Mouse (Mus musculus) spleen, adult 18-20 months (tissue): ENCODE measurements around the gene Lrrc7.
A peak's percentile ranks its signal among the peaks of the same experiment; 100 is the strongest.
"Not testable (repeated sequence)": the region's sequence is repeated elsewhere in the genome, so short reads cannot be mapped to it uniquely, and the experiment has no call there.

ENCODE experiments used
- DNase-seq, 2 experiments: peaks; one replicate each; pipeline ENCODE4 v3.0.0; 2022; ENCODE audit warnings: mixed read lengths in 2 of 2

Gene Lrrc7

DNA sequence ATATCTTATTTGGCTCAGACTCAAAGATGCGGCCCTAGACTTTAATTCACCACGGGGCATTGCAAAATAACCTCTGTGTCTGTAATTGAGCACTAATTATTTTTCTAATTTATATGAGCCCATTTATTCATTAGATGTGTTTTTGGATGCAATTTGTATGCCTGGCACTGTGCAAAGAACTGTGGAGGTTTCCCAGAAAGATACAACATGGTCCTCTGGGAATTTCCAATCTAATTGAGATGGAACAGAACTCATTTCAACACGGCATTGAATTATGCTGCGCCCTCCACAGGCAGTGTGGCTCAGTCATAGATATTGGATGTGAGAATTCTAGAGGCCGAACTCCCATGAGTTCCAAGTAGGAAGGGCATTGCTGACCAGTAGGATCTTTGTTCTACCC is 397.6 kb downstream of the Lrrc7 start:
- no peak for DNase-seq

DNA sequence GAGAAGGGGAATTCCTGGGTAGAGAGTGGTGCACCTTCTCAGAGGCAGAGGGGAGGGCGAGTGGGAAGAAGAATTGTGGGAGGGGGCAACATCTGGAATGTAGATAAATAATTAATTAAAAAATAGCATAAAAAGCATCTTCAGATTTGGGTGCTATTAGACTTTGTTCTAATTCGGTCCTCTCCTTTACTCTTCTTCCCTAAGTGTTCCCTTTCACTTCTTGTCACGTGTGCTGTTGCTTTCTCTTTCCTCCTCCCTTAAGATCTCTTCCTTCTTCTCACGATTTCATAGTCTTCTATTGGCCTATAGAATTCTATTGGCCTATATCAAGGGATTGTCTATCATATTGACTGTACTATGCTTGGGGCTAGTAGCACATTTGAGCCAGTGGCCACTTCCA is 398.9 kb downstream of the Lrrc7 start:
- DNase-seq: no peak

DNA sequence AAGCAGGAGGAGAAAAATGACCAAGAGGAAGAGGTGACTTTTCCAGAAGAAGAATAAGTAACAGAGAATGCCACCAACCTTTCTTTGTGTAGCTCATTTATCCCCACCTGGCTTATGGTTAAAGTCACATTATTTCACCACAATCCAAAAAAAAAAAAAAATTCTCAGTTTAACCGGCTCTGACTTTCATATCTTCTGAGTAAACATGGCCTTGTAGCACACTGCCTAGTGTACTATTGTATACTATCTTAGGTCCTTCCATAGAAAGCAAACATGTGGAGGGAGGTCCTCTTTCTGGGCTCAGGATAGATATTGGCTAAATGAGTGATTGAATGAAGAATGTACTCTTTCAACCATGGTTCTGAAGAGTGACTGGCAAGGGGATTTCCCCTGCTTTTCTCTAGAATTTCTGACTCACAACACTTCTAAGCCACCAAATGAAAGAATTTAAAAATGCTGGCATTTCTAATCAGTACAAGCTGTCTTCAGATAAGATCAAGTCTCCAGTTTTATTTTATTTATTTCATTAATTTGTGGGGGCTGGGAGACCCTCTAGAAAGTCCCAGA is 400.0 kb downstream of the Lrrc7 start:
- DNase-seq: no peak

DNA sequence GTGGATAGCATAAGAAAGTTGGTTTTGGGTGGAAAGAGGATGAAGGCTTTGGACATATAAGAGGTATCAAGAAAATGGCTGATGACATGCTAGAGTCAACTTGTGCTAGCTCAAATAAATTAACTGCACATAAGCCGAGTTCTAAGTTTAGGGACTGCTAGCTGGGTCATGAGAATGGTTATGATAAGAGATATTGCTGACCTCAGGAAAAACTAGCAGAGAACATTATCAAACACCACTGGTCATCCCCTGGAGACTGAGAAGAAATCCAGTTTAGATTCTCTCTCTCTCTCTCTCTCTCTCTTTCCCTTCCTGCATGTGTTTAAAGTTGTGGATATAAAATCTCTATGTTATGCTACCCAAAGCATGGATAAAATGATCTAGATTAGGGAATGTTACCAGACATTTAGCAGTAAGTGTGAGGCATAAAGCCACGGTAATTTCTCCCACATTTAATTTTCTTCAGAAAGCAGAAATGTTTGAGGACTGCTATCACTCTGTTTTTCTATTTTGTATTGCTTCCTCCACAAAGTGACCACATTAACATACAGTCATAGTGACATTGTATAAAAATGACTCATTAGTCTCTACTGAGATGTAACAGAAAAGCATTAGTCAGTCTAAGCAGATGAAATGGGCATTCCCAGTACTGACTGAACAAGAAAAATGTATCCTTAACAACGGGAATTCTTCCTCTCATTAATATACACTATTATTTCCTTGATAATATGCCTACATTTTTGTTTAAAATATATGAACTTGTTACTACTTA is 406.3 kb downstream of the Lrrc7 start:
- no peak for DNase-seq

- no peak for DNase-seq
Measured at GRCm38 (mm10) chr3:158154134-158154533, 407.9 kb downstream of the Lrrc7 start.

GRCm38 (mm10) chr3:158148998-158149397 is 413.0 kb downstream of the Lrrc7 start:
- DNase-seq: no peak

DNA sequence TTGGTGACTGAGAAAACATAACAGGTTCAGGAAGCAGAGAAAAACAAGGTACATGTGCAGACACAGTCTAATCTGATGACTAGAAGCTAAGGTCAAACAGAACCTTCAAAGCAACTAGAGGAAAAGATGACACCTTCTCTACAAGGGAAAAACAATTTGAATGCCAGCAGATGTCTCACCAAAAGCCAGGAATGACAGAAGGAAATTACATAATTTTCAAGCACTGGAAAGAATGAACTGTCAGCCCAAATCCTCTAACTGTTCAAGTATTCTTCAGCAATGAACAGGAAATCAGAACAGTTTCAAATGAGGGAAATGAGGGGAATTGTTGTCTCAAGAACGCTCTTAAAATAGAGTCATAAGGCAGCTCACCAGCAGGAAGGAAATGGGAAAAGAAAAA is 421.4 kb downstream of the Lrrc7 start:
- DNase-seq: no peak

DNA sequence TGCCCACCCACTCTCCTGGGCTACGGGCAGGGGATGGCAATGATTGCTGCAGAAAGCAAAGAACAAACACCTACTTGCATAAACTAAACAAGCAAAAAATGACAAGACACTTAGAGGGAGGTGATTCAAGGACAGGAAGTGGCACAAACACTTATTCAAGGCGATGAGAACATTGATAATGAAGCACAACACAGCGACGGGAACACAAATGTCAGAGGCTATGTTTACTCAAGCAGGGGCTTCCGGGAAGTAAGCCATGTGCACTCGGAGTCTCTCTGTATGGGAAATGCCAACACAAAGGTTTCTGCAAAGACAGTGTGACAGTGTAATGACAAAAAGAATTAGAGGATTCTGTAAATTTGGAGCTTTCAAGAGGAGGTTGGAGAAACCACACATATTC is 424.2 kb downstream of the Lrrc7 start:
- no peak for DNase-seq

DNA sequence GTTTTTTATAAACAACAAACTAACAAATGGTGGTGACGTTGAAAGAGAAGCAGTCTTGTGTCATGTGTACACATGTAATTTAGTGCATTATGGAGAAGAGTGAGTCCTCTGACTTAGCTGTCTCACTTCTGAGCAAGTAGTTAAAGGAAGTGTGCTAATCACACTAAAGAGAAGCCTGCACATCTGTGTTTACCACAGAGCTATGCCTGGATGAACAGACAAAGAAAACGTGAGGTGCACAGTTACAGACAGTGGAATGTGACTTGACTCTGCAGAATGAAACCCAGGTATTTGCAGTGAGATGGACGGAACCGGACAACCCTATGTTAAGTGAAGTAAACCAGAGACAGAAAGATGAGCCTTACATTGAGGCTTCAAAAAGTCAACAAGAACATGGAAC is 430.3 kb downstream of the Lrrc7 start:
- no peak for DNase-seq

DNA sequence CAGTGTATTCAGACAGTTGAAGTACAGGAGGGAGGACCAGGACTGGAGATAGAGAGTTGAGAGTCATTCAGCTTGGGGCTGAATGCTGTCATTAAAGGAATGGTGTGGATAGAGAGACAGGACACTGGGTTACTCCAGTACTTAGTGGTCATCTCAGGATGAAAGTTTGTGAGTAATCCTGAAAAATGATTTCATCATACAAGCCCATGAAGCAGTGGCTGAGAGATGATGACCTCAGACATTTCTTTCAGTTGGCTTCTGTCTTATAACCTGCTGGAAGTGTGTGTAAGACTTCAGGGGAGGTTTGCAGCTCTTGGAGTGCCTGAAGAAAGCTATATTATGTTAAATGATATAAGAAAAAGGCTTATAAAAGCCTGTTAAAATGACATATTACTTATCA is 430.8 kb downstream of the Lrrc7 start:
- DNase-seq: no peak

- no peak for DNase-seq
Measured at GRCm38 (mm10) chr3:158122899-158123298, 439.1 kb downstream of the Lrrc7 start.

- no peak for DNase-seq
Measured at GRCm38 (mm10) chr3:158105260-158105659, 456.8 kb downstream of the Lrrc7 start.

- DNase-seq: no peak
Measured at GRCm38 (mm10) chr3:158103467-158103866, 458.6 kb downstream of the Lrrc7 start.

GRCm38 (mm10) chr3:158102530-158102929 is 459.5 kb downstream of the Lrrc7 start:
- DNase-seq: not testable (repeated sequence)

DNA sequence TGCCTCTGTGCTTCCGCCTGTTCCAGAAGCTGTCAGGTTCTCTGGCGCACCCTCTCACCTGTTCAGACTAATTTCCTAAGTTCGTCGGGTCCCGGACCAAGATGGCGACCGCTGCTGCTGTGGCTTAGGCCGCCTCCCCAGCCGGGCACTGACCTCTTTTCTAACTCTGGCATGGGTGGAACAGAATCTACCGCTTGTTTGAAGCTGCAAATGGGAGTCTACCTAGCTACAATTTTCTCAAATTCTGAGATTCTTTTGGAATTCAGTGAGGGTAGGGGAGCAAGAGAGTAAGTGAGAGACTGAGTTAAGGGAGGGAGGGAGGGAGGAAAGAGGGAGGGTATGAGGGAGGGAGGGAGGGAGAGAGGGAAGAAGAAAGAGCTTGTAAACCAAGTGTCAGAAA is 460.0 kb downstream of the Lrrc7 start:
- DNase-seq: not testable (repeated sequence)

- no peak for DNase-seq
Measured at GRCm38 (mm10) chr3:158093919-158094318, 468.1 kb downstream of the Lrrc7 start.

GRCm38 (mm10) chr3:158091601-158092000 is 470.4 kb downstream of the Lrrc7 start:
- no peak for DNase-seq

- DNase-seq: no peak
Measured at GRCm38 (mm10) chr3:158077828-158078227, 484.2 kb downstream of the Lrrc7 start.

DNA sequence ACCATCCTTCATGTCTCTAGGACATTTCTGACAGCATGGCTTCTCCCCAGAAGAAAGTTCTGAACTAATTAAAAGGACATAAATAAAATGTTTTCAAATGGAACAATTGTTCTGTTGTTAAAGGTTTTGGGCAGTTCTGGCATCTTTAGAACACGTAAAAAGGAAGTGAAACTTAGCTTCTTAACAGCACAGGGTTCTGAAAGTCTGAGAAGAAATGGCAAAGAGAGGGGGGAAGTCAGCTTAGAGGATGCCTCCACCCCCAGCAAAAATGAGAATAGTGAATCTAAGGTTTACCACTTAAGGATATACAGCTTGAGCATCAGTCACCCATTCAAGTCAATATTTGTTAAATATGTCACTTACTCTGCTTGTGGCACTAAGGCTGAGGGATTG is 484.6 kb downstream of the Lrrc7 start:
- DNase-seq: no peak

- DNase-seq: peak in 1 of 2 experiments; percentile 5
Measured at GRCm38 (mm10) chr3:158076685-158077379, 485.2 kb downstream of the Lrrc7 start.

- DNase-seq: no peak
Measured at GRCm38 (mm10) chr3:158075004-158075403, 487.0 kb downstream of the Lrrc7 start.

GRCm38 (mm10) chr3:158068613-158069263 is 493.3 kb downstream of the Lrrc7 start:
- DNase-seq: no peak

- no peak for DNase-seq
Measured at GRCm38 (mm10) chr3:158067916-158068315, 494.1 kb downstream of the Lrrc7 start.

DNA sequence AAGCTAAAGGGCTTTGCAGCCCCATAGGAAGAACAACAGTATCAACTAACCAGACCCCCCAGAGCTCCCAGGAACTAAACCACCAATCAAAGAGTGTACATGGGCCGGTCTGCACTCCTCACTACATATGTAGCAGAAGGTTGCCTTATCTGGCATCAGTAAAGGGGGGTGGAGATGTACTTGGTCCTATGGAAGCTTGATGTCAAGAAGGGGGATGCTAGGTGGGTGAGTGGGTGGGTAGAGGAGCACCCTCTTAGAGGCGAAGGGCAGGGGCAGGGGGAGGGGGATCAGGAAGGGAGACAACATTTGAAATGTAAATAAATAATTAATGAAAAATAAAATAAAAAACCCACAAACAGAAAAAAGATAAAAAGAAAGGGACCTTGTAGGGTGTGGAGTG is 496.8 kb downstream of the Lrrc7 start:
- no peak for DNase-seq
